Mouse (Mus musculus) kidney, postnatal 36 days (tissue): ENCODE measurements around the gene Hpcal4.

ENCODE experiments used
- DNase-seq, 2 experiments: peaks; one replicate each; pipeline ENCODE4 v3.0.0; 2021 to 2022; ENCODE audit warnings: mixed read lengths in 2 of 2

Hpcal4 gene

GRCm38 (mm10) chr4:123201186-123202093 is 18.4 kb downstream of the Hpcal4 start, which contains the start of gene Nt5c1a:
Nt5c1a (plus strand) TSS chr4:123201504.
- DNase-seq, result peak in 1 of 2 experiments; percentile 41

- DNase-seq, result no peak
Observed at GRCm38 (mm10) chr4:123202094-123202420, 19.0 kb downstream of the Hpcal4 start.

GRCm38 (mm10) chr4:123207337-123207736 is 24.3 kb downstream of the Hpcal4 start:
- DNase-seq, result no peak

- DNase-seq, result no peak
Observed at GRCm38 (mm10) chr4:123210996-123211395, 28.0 kb downstream of the Hpcal4 start.

GRCm38 (mm10) chr4:123211453-123211852 is 28.4 kb downstream of the Hpcal4 start:
- DNase-seq, result no peak

- no peak for DNase-seq
Observed at GRCm38 (mm10) chr4:123212330-123212729, 29.3 kb downstream of the Hpcal4 start.

- no peak for DNase-seq
Observed at GRCm38 (mm10) chr4:123213975-123214374, 30.9 kb downstream of the Hpcal4 start.

GRCm38 (mm10) chr4:123215367-123215766 is 32.3 kb downstream of the Hpcal4 start:
- DNase-seq, result no peak

- DNase-seq, result peak in 1 of 2 experiments; percentile 70
Observed at GRCm38 (mm10) chr4:123216782-123217181, 33.8 kb downstream of the Hpcal4 start.

- peak; percentile 52 to 83 for DNase-seq
Observed at GRCm38 (mm10) chr4:123219720-123220357, 36.8 kb downstream of the Hpcal4 start.

- no peak for DNase-seq
Observed at GRCm38 (mm10) chr4:123220637-123221036, 37.6 kb downstream of the Hpcal4 start.

GRCm38 (mm10) chr4:123223309-123223708 is 40.3 kb downstream of the Hpcal4 start:
- DNase-seq, result peak in 1 of 2 experiments; percentile 62

GRCm38 (mm10) chr4:123225718-123226403 is 42.8 kb downstream of the Hpcal4 start:
- no peak for DNase-seq

- DNase-seq, result no peak
Observed at GRCm38 (mm10) chr4:123227707-123228106, 44.7 kb downstream of the Hpcal4 start.

GRCm38 (mm10) chr4:123228270-123228669 is 45.2 kb downstream of the Hpcal4 start:
- peak in 1 of 2 experiments; percentile 34 for DNase-seq

GRCm38 (mm10) chr4:123229166-123229565 is 46.1 kb downstream of the Hpcal4 start:
- DNase-seq, result no peak

- DNase-seq, result no peak
Observed at GRCm38 (mm10) chr4:123232841-123233240, 49.8 kb downstream of the Hpcal4 start.

GRCm38 (mm10) chr4:123233492-123234084 is 50.6 kb downstream of the Hpcal4 start, which contains the start of gene Heyl:
Heyl (plus strand) TSS chr4:123233556.
- DNase-seq, result peak; percentile 63 to 84

- no peak for DNase-seq
Observed at GRCm38 (mm10) chr4:123235835-123236430, 52.9 kb downstream of the Hpcal4 start.

GRCm38 (mm10) chr4:123236431-123237031 is 53.5 kb downstream of the Hpcal4 start:
- no peak for DNase-seq

GRCm38 (mm10) chr4:123237386-123238266 is 54.6 kb downstream of the Hpcal4 start:
- peak in 1 of 2 experiments; percentile 20 for DNase-seq
